Mouse (Mus musculus) E14TG2a.4 (cell line): ENCODE results near the gene Slc43a1.

ENCODE experiments used
- CTCF ChIP-seq: conservative IDR thresholded peaks from 2 replicates; pipeline ENCODE4 v1.5.1; 2014; ENCODE audit warnings: low read length
- NANOG ChIP-seq: IDR thresholded peaks from 2 replicates; pipeline ENCODE4 v1.6.1; 2014; ENCODE audit warnings: borderline replicate concordance, low read length, mixed read lengths
- POU5F1 ChIP-seq: IDR thresholded peaks from 2 replicates; pipeline ENCODE4 v1.6.1; 2014; ENCODE audit warnings: low read length, borderline replicate concordance

DNA sequence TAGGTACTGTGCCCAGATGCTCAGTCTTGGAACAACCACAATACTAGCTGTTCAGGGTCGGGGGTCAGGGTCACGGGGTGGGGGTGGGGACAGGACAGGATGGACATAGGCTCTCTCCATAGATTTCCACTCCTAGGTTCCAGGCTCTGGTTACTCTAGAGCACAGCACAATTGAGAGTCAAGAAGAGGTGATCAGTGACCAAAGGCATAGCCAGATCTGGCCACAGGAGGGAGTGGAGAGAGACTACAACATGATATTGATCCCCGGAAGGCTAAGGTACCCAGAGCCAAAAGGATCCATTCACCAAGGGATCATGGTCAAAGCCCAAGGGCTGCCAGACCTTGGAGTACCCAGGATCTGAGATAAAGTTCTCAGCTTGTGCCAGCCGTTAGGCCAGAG is 46.0 kb downstream of the Slc43a1 start:
- TF ChIP-seq CTCF (no peak), NANOG (no peak), POU5F1 (no peak)
